Mouse (Mus musculus): ENCODE data around the gene Gm16430.
"Not testable (repeated sequence)": the region's sequence is repeated elsewhere in the genome, so short reads cannot be mapped to it uniquely, and the experiment has no call there.

Gm16430 gene

GRCm38 (mm10) chrX:54621911-54622310, at the start of gene Gm16430:
Gene Gm16430 (plus strand): TSS chrX:54622211.
- not testable (repeated sequence) for DNase-seq (ENCODE audit: low spot score)

Measured in c-Kit-positive CD71-positive TER-119-positive erythroid progenitor cells, embryonic 14.5 days (primary cell).